Mouse (Mus musculus) lung, postnatal 10 days (tissue): ENCODE data around the gene Map6.

ENCODE experiments used
- DNase-seq: peaks from one replicate; pipeline ENCODE4 v3.0.0; 2021

Map6 gene

DNA sequence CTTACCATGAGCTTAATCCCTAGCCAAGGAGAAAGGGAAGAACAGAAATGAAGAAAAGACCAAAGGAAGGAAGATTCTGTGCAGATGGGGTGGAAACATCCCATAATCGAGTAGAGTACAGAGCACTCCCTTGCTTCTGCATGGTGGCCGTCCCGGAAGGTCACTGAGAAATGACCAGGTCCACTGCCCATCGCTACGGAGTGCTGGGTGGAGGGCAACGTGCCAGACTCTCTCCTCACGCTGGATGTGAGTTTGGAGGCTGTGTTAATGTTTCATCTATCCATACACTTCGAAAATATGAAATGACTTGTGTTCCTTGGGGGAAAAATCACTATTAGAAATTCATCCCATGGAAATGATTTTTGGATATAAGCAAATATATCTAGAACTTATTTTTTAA, 91.1 kb downstream of the Map6 start:
- no peak for DNase-seq

DNA sequence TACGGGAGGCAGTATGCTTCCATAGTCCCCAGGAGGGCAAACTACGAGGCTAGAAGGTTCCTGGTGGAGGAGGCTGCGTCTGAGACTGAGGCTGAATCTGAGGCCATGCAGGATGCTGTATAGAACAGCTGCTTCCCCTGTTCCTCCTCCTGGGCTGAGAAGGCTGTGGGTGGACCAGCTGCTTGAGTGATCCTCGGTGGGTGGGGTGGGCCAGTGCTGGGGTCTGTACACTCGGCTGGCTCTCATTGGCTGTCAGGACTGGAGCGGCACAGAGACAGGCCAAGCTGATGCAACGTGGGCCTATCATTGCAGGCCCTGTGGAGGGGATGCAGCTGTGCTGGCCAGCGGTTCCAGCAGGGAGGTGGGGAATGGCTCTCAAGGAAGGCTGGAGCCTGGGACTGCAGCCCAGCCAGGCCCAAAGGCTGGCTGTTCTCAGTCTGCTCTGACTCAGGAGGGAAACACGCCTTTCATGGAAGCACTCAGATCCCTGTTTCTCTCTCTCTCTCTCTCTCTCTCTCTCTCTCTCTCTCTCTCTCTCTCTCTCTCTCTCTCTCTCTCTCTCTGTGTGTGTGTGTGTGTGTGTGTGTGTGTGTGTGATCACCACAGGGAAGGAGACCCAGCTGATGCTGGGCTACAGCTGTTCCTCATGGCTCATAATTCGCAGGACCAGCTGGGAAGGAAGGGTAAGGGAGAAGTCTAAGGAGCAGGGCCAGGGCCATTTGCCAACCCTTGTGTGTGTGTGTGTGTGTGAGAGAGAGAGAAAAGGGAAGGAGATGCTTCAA, 93.0 kb downstream of the Map6 start:
- DNase-seq, result peak; percentile 93

DNA sequence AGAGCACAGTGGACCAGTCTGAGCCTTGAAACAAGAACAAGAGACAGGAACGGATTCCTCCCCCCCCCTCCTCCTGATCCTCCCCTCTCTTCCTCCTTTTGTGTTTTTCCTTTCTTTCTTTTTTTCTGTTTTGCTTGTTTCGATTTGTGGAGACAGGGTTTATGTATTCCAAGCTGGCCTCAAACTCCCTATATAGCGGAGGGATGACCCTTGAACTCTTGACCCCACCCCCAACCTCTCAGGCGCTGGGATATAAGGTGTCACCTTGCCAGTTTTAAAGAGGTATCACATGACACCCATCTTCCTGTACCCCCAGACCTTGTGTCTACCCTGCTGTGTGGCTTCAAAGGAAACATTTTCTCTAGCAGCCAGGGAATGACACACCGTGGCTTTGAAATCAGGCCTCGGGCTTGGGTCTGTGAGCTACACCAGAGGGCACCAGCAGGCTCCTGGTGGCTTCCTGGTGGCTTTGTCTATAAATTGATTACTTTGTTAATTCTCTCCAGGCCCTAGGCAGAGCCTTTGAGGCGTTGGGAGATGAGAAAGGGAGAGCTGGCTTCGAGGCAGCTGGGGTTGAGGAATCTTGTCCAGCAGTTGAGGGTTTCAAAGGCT, 93.7 kb downstream of the Map6 start:
- DNase-seq, result no peak

DNA sequence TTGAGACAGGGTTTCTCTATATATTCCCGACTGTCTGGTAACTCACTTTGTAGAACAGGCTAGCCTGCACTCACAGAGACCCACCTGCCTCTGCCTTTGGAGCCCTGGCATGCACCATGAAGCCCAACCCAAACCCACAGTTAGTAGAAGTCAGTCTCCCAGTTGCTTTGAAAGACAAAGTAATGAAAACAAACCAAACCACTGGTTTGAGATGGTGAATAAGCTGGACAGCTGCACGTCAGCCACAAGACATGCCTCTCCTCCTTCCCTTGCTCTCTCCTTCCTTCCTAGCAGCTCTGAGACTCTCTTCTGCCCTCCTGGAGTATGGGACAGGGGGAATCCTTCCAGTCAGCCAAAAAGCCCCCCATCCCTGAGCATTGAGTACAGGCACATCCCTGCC, 94.9 kb downstream of the Map6 start:
- no peak for DNase-seq

DNA sequence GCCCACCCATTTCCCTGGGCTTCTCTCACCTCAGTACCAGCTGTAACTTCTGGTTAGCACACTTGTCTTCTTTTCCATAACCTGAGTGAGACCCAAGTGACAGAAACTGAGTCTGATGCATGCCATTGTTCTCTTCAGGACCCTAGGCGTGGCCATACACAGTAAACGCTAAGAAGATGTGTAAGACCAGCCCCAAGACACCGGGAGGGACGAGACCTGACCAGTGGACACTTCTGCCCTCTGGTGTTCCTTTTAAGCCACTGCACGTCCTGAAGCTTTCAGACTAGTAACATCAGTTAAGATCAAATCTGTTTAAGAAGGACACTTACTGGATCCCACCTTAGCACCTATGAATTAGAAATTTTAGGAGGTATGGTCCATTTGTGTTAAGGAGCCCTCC, 97.8 kb downstream of the Map6 start:
- DNase-seq, result peak; percentile 89

DNA sequence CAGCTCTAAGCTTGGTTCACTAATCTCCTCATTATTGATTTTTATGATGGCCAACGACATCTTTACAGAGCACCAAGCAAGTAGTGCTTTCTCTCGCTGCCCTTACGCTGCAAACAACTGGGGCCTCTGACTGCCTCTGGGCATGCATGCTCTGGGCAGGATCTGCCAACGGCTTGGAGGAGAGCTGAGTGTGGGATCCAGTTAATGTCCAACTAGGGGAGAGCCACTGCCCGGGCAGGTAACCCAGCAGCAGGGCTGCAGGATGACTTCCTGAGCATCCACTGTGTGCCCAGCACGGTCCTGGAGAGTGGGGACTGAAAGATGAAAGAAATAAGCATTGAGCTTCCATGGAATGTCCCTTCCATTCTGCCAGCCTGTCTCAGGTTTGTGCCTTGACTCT, 99.5 kb downstream of the Map6 start:
- no peak for DNase-seq

DNA sequence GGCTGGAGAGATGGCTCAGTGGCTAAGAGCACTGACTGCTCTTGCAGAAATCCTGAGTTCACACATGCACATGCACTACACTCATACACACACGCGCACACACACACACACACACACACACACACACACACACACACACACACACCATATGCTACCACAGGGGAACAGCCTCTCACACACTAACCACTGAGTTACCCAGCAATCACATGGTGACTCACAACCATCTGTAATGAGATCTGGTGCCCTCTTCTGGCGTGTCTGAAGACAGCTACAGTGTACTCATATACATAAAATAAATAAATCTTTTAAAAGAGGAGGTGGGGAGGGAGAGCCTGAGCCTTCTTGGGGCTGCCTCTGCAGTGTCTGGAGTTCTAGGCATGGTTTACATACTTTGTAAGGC, 107.1 kb downstream of the Map6 start:
- peak; percentile 25 for DNase-seq

DNA sequence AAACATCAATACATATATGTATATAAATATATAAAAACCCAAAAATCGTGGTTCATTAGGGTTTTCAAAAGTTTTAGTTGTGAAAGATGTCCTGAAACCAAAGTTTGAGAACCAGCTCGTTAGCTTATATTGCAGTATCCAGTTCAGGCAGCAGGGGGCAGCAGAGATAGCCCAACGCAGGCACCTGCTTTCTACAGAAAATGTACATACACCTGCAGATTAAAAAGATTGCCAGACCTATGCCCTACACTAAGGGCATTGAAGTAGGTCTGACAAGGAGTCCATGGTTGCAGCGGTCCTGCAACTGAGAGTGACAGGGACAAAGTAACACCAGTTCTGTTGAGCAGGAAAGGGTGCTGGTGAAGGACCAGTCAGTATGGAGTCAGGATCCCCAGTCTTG, 108.2 kb downstream of the Map6 start:
- DNase-seq, result peak; percentile 82

DNA sequence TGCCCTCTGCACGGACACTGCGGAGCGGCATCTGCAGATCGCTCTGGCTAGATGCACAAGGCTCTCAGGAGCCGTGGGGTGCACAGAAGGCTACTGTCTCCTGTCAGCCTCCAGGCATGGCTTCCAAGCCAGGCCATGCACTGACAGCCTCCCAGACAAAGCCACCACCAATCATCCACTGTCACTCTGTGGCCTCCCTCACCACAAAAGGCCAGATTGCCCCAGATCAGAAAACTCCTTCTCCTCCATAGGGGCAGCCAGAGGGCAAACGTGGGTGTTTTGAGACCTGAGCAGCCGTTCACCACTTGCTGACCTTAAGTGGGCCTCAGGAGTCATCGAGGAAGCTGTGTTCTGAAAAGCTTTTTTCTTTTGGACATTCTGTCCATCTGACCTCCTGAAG, 111.6 kb downstream of the Map6 start:
- DNase-seq, result no peak

DNA sequence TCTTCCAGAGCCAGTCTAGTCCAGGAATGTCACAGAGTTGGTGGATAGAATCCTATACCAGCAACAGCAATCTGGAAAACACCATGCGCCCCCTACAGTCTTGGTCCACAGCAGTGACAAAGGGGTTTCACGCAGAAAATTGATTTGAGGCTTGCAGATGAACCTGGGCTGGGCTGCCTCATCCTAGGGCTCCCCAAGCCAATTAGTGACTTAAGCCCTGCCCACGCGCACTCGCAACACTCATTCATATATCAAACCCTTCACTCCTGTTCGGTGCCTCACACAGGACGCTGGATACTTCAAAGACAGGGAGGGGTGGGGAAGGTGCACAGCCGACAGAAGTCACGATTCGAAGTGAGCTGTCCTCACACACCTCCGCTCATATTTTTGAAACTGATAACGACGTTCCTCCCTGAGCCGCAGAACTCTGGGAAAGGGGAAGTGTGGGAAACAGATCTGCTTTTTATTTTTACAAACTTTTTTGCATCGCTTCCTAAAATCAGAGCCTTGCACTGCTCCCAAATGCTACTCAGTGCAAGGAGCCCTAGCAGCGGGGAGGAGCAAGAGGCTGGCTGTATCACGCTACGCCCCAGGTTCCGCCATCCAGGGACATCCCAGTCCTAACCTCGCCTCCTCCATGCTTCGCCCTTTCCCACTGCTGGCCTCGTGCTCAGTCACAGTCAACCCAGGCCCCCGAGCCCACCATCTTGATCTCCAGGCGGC, 113.4 kb downstream of the Map6 start:
- DNase-seq, result peak; percentile 54

DNA sequence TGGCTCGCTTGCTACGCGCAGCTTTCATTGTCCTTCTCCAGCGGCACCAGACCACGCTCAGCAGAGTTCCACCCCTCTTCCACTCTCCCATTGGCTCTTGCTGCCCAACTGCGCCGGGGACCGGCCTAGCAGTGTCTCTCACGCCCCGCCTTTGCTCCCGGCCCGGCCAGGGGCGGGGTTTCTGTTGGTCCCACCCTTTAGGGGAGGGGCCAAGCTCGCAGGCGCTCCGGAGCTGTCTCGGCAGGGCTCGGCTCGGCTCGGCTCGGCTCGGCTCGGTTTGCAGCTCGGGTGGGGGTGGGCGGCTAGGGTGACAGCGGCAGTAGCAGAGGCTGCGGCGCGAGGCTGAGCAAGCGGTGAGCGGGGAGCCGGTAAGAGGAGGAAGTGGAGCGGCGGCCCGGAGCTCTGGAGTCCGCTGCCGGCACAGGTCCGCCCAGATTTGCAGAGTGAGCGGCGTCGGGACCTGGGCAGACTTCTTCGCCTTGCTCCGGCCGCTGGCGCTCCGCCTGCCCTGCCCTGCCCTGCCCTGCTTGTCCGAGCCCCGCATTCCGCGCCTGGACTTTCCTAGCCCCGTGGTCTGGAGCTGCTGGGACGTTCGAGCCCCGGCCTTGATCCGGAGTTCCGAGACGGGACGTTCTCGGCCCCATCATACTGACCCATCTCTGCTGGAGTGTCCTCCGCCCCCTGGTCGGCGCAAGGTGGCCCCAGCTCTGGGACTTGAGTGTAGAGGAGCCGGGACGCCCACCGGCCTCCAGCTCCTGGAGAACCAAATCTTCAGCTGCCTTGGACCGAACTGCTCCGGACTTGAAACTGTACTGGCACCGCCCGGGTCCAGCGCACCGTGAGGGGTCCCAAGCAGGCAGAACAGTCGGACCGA, 114.2 kb downstream of the Map6 start, which contains the start of gene Gdpd5:
Gene Gdpd5 (plus strand): TSS at position 201 of the 874 bp plus-strand sequence.
- peak; percentile 99 for DNase-seq

DNA sequence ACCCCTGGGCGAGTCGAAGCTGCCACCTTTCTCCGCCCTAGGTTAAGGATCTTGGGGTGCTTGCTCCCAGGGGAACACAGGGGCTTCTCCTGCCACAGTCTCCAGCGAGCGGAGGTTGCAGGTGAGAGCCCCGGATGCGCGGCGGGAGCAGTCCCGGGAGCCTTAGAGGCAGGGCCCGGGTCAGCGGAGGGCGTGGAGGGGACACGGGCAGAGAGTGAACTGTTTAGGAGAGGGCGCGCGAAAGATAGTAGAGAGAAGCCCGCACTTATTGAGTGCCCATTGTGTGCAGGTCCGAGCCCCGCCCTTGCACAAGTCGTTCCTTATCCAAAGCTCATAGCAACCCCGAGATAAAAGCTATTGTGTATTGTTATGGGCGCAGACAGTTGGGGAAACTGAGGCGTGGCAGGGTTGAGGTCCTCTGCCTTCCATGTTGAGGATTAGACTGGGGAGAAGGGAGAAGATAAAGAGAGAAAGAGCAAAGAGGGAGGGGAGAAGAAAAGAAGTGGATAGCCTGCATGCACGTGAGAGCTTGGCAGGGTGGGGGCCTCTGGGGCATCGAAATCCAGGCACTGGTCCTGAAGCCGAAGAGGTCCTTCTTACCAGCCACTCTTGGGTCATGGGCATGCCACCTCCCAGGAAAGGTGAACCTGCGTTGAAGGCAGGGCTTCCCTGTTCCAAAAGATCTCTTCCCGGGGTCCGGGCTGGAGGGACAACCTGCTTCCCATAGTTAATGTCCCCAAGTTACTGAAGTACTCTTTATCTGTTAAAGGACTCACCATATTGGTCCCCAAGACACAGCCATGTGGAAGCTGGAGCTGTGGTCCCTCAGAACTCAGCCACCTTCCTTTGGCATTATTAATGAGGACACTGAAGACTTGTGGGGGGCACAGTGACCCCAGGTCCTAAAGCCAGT, 115.1 kb downstream of the Map6 start:
- peak; percentile 43 for DNase-seq

DNA sequence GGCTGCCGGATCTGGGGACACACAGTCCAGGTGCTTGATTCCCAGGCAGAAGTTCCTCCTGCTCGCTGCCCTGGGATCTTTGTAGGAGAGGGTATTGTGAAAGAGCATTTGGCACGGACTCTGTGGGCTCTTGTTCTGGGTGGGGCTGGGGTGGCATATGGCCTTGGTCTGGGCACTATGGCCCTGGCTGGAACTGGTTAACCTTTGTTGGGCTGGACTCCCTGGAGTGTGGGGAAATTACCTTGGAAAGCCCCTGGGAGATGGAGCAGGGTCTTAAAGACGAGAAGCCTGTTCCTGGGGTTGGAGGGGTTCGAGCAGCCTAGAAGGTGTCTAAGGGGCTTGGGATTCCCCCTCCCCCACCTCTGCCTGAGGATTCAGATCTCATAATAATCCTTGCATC, 116.0 kb downstream of the Map6 start:
- peak; percentile 21 for DNase-seq

DNA sequence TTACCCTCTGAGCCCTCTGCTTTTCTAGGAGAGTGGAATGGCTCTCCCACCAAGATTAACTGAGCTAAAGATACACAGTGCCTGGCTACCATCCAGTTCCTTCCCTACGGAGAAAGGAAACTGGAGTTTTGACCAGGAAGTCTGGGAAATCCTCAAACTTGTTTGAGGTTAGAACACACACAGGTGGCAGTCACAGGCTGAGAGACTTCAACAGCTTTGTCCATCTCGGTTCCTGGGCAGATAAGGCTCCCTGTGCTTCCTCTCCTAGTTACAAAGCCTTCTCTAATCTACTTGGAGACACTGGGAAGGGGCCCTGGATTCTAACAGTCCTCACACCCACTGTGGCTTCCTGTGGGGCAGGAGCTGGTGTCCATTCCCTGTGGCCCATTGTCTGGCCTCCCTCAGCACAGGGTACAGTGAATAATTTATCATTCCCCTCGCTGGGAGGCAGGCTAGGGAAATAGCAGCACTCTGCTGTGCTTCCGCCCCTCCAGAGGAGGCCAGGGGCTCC, 116.9 kb downstream of the Map6 start:
- DNase-seq, result peak; percentile 73

DNA sequence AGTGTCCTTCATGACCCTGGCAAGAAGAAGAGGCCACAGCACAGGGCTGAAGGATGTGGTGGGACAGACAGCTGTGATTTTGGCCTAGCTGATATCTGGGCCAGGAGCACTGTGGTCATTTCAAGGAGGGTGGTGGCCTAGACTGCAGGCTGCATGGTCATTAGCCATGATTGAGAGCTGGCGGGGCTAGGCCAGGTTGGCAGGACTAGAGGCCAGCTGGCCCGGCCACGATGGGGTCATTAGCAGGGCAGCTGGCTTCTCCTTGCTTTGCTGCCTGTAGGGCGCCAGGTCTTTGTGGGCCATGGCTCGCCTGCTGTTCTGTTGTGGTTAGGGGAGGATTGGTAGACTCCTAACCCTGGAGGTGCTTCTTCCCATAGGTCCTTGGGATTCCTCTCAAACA, 118.8 kb downstream of the Map6 start:
- DNase-seq, result no peak
